Mouse (Mus musculus) intestine, embryonic 16.5 days (tissue): ENCODE data around the gene Rbmx. TPM values are rescaled to one million over a fixed set of nuclear protein-coding genes. Genes with fewer than 3 reads are reported as not detected.

Experiments
- ATAC-seq: fragments of 200-750 bp; cut with Nextera tagmentation; 2 replicates; pipeline ENCODE4 v1.8.0; 2017; ENCODE audit warnings: moderate TSS enrichment, moderate library complexity
- H3K27ac ChIP-seq: fragments of 300-500 bp; sonication (generic); 2 replicates; pipeline ENCODE4 v1.5.1; 2014; ENCODE audit warnings: mild to moderate bottlenecking, low read length
- H3K27me3 ChIP-seq: fragments of 300-500 bp; sonication (generic); replicated peaks from 2 replicates; pipeline ENCODE4 v1.6.1; 2014; ENCODE audit warnings: low read length, control low read depth, mixed read lengths; ENCODE audit not compliant: control insufficient read depth, insufficient read depth
- H3K36me3 ChIP-seq: fragments of 300-500 bp; sonication (generic); 2 replicates; pipeline ENCODE4 v1.6.1; 2014; ENCODE audit warnings: low read length, control low read depth; ENCODE audit not compliant: control insufficient read depth, insufficient read depth
- H3K4me1 ChIP-seq: fragments of 300-500 bp; sonication (generic); 2 replicates; pipeline ENCODE4 v1.6.1; 2014; ENCODE audit warnings: low read length, control low read depth, mixed read lengths; ENCODE audit not compliant: control insufficient read depth, insufficient read depth
- H3K4me2 ChIP-seq: fragments of 300-500 bp; sonication (generic); 2 replicates; pipeline ENCODE4 v1.6.1; 2014; ENCODE audit warnings: low read depth, low read length, control low read depth
- H3K4me3 ChIP-seq: fragments of 300-500 bp; sonication (generic); 2 replicates; pipeline ENCODE4 v1.5.1; 2014; ENCODE audit warnings: mild to moderate bottlenecking, low read length
- H3K9ac ChIP-seq: fragments of 300-500 bp; sonication (generic); 2 replicates; pipeline ENCODE4 v1.6.1; 2014; ENCODE audit warnings: low read depth, low read length
- H3K9me3 ChIP-seq: fragments of 300-500 bp; sonication (generic); 2 replicates; pipeline ENCODE4 v1.6.1; 2016; ENCODE audit warnings: low read length, control low read depth; ENCODE audit not compliant: control insufficient read depth
- WGBS: fragments of 180-500 bp; shearing (Covaris S2); extraction: QIAGEN DNeasy Blood & Tissue Kit; methylation state at CpG from one replicate; pipeline ENCODE4 v1.1.7; 2014; 5-methylcytosine and 5-hydroxymethylcytosine counted together
- polyA plus RNA-seq: library from polyadenylated mRNA; unstranded; fragments of >200 nt; fragmentation: Nextera tagmentation; extraction: Ambion mirVana; gene quantifications from 2 replicates; pipeline ENCODE4 v1.2.1, GENCODE M21; 2015

The Rbmx gene
- 71.2 and 71.9 TPM in 2 replicates for polyA plus RNA-seq

DNA sequence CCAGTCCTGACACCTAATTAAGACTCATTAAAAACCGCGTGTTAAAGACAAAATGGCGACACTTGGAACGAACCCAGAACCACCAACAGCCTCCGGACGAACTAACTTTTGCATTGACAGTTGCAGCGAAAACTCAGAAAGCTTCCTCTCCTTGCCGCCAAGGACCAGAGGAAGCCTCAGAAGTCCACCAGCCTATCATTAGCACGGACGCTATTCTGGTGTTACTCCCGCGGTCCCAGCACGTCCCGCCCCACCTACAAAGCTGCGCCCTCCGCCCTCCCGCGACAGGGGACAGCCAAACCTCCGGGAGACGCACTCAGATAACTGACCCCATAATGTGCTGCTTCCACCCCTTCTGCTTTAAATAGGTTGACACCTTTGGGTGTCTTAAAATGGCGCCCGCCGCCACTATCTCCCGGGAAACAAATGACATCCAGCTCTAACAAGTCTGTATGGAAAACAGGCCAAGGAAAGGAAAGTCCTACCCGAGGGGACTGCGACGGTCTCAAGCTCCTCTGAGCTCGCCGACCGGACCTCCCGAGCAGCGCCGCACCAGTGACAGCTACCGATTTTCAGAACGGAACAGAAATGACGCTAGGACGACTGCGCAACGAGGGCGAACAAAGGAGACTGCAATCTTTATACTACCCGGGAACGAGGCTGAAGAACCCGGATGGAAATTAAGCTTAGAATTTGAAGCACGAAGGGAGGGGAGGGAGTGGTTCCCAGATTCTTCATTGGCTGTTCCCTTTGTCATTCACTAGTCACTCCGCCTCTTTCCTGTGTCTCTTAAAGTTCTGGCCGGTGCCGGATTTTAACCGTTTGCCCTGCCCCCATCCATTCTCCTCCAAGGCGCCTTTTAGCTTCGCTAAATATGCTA, at the start of gene Rbmx:
Gene Rbmx (minus strand): TSS at position 670 of the 880 bp plus-strand sequence.
- H3K9ac ChIP-seq, result peak within 1 kb of the TSS; percentile 72
- H3K27me3 ChIP-seq, result no peaks in the 10 kb centered on the region
- peak within 1 kb of the TSS; percentile 53 for H3K4me3 ChIP-seq
- H3K9me3 ChIP-seq, result no peaks in the 10 kb centered on the region
- WGBS, result 14% methylated on average over 50 of the region's 50 CpGs
- H3K27ac ChIP-seq, result peak within 1 kb of the TSS; percentile 80
- peak within 1 kb of the TSS; percentile 43 for H3K4me2 ChIP-seq
- ATAC-seq, result peak; percentile 97
- 0 out of 2 replicates have a peak, but pooled peaks cover 3% of the 10 kb centered on the region for H3K36me3 ChIP-seq
- H3K4me1 ChIP-seq, result no peaks in the 10 kb centered on the region

DNA sequence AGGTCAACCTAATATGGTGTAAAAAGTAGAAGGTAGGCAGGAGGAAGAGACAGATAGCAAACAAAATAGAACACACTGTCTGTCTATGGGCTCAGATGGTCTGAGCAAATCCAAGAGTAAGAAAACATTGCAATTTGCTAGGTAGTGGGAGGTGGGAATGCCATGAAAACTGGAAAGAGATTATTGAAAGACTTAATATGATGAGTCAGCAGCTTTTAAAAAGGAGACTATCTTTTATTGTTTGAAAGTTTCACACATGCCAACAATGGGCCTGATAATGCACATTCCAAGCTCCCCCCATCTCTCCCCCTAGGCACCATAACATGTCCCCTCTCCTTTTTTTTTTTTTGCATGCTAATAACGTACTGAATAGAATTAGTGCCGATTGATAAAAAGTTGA, 41.1 kb upstream of the Rbmx start:
- H3K9me3 ChIP-seq, result no peaks in the 10 kb centered on the region
- no peak overlapping the region for H3K4me2 ChIP-seq
- H3K9ac ChIP-seq, result no peak overlapping the region
- H3K4me3 ChIP-seq, result no peak overlapping the region
- no peaks in the 10 kb centered on the region for H3K4me1 ChIP-seq
- no peak for ATAC-seq
- WGBS, result 84% methylated on average over 2 of the region's 2 CpGs
- no peak overlapping the region for H3K27ac ChIP-seq
- H3K27me3 ChIP-seq, result no peaks in the 10 kb centered on the region
- H3K36me3 ChIP-seq, result no peaks in the 10 kb centered on the region

DNA sequence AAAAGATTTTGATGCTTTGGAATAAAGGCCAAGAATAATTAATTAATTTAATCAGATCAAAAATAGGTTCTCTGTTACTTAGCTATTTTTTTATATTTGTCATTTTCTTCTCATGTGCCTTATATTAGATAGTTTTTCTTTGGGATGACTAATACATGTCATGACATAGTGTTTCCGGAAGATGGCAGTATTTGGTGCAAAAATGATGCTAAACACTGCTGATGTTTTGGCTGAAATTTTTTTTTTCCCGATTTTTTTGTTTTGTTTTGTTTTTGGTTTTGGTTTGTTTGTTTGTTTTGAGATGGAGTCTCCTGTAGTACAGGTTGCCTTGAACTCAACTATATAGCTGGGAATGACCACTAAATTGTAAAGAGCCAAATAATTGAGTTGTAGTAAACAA, 38.8 kb upstream of the Rbmx start:
- H3K4me3 ChIP-seq, result no peak overlapping the region
- 5% methylated on average over 2 of the region's 2 CpGs for WGBS
- no peaks in the 10 kb centered on the region for H3K36me3 ChIP-seq
- no peak overlapping the region for H3K4me2 ChIP-seq
- no peaks in the 10 kb centered on the region for H3K4me1 ChIP-seq
- no peak overlapping the region for H3K9ac ChIP-seq
- no peaks in the 10 kb centered on the region for H3K9me3 ChIP-seq
- no peak overlapping the region for H3K27ac ChIP-seq
- no peak for ATAC-seq
- H3K27me3 ChIP-seq, result no peaks in the 10 kb centered on the region

DNA sequence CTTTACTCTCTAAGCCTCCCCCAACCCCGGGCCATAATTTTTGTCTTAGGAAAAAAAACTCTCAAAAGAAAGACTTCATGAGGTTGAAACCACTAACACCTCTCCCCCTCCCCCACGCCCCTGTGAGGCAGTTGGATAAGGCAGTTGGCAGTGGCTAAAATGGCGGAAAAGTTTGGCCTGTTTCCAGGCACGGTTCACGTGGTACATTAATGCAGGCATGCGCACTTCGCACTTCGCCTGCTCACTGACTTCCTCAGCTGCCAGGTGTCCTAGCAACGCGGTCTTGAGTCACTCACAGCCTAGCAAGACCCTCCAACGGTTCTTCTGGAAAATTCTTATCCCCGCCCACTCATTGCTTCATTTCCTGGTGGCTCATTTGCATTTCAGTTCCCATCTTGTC, 15.9 kb upstream of the Rbmx start, which contains the start of gene Gm364:
Gene Gm364 (plus strand): TSS at position 386 of the 400 bp plus-strand sequence.
- ATAC-seq, result no peak
- H3K9ac ChIP-seq, result no peak within 1 kb of the TSS
- no peak within 1 kb of the TSS for H3K4me3 ChIP-seq
- H3K27me3 ChIP-seq, result no peaks in the 10 kb centered on the region
- no peaks in the 10 kb centered on the region for H3K36me3 ChIP-seq
- H3K27ac ChIP-seq, result no peak within 1 kb of the TSS
- 88% methylated on average over 12 of the region's 12 CpGs for WGBS
- no peaks in the 10 kb centered on the region for H3K4me1 ChIP-seq
- H3K4me2 ChIP-seq, result no peak within 1 kb of the TSS
- H3K9me3 ChIP-seq, result no peaks in the 10 kb centered on the region

DNA sequence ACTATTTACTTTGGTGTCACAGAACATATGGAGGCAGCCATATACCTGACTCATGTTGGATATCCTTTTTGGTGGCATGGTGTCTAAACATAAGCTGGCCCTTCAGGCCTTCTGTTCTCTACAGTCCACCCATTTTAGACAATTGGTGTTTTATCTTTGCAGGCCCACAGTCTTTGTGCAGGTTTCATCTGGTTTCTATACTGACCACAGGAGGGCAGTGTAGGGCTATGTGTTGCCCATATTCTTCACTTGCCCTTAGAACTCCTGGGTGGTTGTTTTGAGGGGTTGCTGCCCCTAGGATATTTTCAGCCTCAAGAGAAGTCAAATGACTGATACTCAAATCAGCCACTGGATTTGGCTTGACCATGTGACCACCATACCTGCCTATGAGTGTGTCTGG, 10.8 kb upstream of the Rbmx start:
- Histone ChIP-seq H3K4me2 (no peak overlapping the region), H3K9ac (no peak overlapping the region), H3K36me3 (no peaks in the 10 kb centered on the region), H3K9me3 (no peaks in the 10 kb centered on the region), H3K4me3 (no peak overlapping the region), H3K27ac (no peak overlapping the region), H3K4me1 (no peaks in the 10 kb centered on the region), H3K27me3 (no peaks in the 10 kb centered on the region)
- no peak for ATAC-seq

DNA sequence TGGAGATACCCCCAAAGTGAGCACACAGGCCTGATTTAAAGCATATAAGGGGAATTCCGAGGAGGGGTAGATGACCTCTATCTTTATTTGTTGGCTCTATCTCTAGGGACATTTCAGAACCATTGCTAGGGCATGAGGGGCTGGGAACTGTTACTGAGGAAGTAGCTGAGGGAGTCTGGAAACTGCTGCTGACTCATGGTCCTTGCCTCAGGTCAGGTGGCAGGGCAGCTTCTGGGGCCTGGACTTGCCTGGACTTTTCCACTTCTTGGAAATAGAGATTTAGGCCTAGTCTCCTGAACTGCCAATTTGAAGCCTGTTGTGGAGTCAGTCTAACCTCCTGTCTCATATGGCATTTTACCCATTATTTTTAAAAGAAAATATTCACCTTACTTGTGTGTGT, 8.6 kb upstream of the Rbmx start:
- H3K27me3 ChIP-seq, result no peaks in the 10 kb centered on the region
- no peaks in the 10 kb centered on the region for H3K4me1 ChIP-seq
- H3K4me2 ChIP-seq, result no peak overlapping the region
- no peaks in the 10 kb centered on the region for H3K9me3 ChIP-seq
- H3K9ac ChIP-seq, result no peak overlapping the region
- H3K27ac ChIP-seq, result no peak overlapping the region
- ATAC-seq, result no peak
- no peaks in the 10 kb centered on the region for H3K36me3 ChIP-seq
- 89% methylated on average over 1 of the region's 1 CpGs for WGBS
- no peak overlapping the region for H3K4me3 ChIP-seq

DNA sequence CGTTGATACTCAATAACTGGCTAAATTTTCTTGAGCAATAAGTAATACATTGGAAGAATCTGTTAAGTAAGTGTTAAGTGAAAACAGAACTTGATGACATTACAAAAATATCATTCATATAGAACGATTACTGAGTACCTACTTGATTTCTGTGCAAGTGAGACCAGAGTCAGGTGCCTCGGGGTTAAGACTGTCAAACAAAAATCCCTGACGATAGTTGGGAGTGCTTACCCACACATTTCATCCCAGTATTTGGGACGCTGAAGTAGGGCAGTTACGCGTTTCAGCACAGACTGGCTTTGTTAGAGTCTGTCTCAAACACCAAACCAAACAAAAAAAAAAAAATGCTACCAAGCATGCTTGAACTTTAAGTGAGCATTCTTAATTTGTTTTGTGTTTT, 576 bp upstream of the Rbmx start:
- no peak overlapping the region; the same call in 1 of the 2 replicates for H3K4me2 ChIP-seq
- no peaks in the 10 kb centered on the region for H3K4me1 ChIP-seq
- no peak overlapping the region for H3K9ac ChIP-seq
- no peaks in the 10 kb centered on the region for H3K9me3 ChIP-seq
- H3K4me3 ChIP-seq, result no peak overlapping the region
- H3K36me3 ChIP-seq, result 0 out of 2 replicates have a peak, but pooled peaks cover 3% of the 10 kb centered on the region
- ATAC-seq, result 0 out of 2 replicates have a peak, but pooled peaks have one; percentile 27
- H3K27me3 ChIP-seq, result no peaks in the 10 kb centered on the region
- H3K27ac ChIP-seq, result no peak overlapping the region
- WGBS, result 26% methylated on average over 7 of the region's 7 CpGs

DNA sequence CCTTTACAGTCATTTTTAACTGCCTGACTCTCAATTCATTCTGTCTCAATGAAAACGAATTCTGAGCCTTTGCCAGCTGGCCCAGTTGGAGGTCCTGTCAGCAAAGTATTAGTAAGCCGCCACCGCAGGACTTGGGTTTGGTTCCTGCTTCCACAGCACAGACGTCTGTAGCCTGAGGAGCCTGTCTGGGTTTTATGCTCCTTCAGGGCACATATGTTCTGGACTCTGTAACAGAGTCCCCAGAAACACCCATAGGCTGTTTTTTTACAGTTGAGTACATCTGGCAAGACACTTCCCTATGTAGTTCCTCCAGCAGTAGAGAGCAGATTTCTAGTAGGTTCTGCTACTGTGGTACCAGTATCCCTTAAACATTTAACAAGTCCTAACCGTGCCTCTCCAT, 11.9 kb downstream of the Rbmx start:
- H3K27ac ChIP-seq, result no peak overlapping the region
- H3K4me2 ChIP-seq, result no peak overlapping the region
- no peak overlapping the region for H3K9ac ChIP-seq
- no peaks in the 10 kb centered on the region for H3K36me3 ChIP-seq
- no peak for ATAC-seq
- 79% methylated on average over 5 of the region's 5 CpGs for WGBS
- no peaks in the 10 kb centered on the region for H3K4me1 ChIP-seq
- no peaks in the 10 kb centered on the region for H3K9me3 ChIP-seq
- no peak overlapping the region for H3K4me3 ChIP-seq
- H3K27me3 ChIP-seq, result no peaks in the 10 kb centered on the region

DNA sequence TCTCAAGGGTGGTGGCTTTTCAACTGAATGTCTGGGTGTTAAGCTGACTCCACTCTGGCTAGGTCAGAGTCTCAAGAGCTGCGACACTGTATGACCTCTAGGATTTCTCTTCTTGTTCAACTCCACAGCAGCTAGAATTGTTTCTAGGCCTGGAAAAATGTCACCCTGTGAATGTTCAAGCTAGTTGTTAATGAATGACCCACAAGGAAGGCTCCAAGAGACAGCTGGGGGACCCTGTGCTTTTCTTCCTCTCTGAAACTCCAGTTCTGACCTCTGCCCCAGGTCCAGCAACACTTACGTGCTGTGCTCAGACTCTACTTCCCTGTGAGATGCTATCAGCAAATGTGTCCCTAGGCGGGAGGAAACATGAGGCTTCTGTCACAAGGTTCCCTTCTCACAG, 14.3 kb downstream of the Rbmx start:
- Histone ChIP-seq H3K4me3 (no peak overlapping the region), H3K4me2 (no peak overlapping the region), H3K36me3 (no peaks in the 10 kb centered on the region), H3K9ac (no peak overlapping the region), H3K27ac (no peak overlapping the region), H3K27me3 (no peaks in the 10 kb centered on the region), H3K9me3 (no peaks in the 10 kb centered on the region), H3K4me1 (no peaks in the 10 kb centered on the region)
- peak; percentile 68; the same call in 1 of the 2 replicates for ATAC-seq
- WGBS, result 65% methylated on average over 3 of the region's 3 CpGs
